Mouse (Mus musculus): Measurements from ENCODE around the gene 4932438H23Rik. TPM values are rescaled to one million over a fixed set of nuclear protein-coding genes. Genes with fewer than 3 reads are reported as not detected.
"Not testable (repeated sequence)": the region's sequence is repeated elsewhere in the genome, so short reads cannot be mapped to it uniquely, and the experiment has no call there.

Gene 4932438H23Rik
- polyA plus RNA-seq, 1 experiment from 2014 or later = 1.7 TPM

- no peaks in the 10 kb centered on the region for H3K36me3 ChIP-seq (ENCODE audit: control insufficient read depth, insufficient read depth, low read length)
- H3K4me2 ChIP-seq (ENCODE audit: low read length) = no peak overlapping the region
- no peaks in the 10 kb centered on the region for H3K27me3 ChIP-seq (ENCODE audit: control insufficient read depth, insufficient read depth, low read length)
- H3K9me3 ChIP-seq (ENCODE audit: control insufficient read depth, low read length) = no peaks in the 10 kb centered on the region
- ATAC-seq (ENCODE audit: low FRiP score, low TSS enrichment) (no peak), DNase-seq (no peak)
- no peak overlapping the region for H3K4me3 ChIP-seq (replicated peaks; ENCODE audit: low read depth, low read length)
- 99% methylated on average over 2 of the region's 2 CpGs for WGBS
- peaks cover 11% of the 10 kb centered on the region for H3K4me1 ChIP-seq (ENCODE audit: control insufficient read depth, insufficient read depth, low read length)
- no peak overlapping the region for H3K27ac ChIP-seq (replicated peaks; ENCODE audit: low read depth, low read length)
- no peak overlapping the region for H3K9ac ChIP-seq (replicated peaks; ENCODE audit: low read length)
Observed at GRCm38 (mm10) chr16:91096016-91096415, 1.1 kb upstream of the 4932438H23Rik start.

GRCm38 (mm10) chr16:91086642-91087306 is 8.1 kb downstream of the 4932438H23Rik start:
- peaks cover 6% of the 10 kb centered on the region; the same call in 1 of the 2 replicates for H3K27me3 ChIP-seq (ENCODE audit: control insufficient read depth, insufficient read depth, low read length)
- H3K4me2 ChIP-seq (ENCODE audit: low read length) = no peak overlapping the region
- DNase-seq (no peak), ATAC-seq (ENCODE audit: low FRiP score, low TSS enrichment) (no peak)
- H3K4me3 ChIP-seq (replicated peaks; ENCODE audit: low read depth, low read length) = no peak overlapping the region
- WGBS = 68% methylated on average over 4 of the region's 4 CpGs
- H3K9ac ChIP-seq (replicated peaks; ENCODE audit: low read length) = no peak overlapping the region
- no peaks in the 10 kb centered on the region for H3K9me3 ChIP-seq (ENCODE audit: control insufficient read depth, low read length)
- no peaks in the 10 kb centered on the region for H3K36me3 ChIP-seq (ENCODE audit: control insufficient read depth, insufficient read depth, low read length)
- no peak overlapping the region for H3K27ac ChIP-seq (replicated peaks; ENCODE audit: low read depth, low read length)
- 0 out of 2 replicates have a peak, but pooled peaks cover 3% of the 10 kb centered on the region for H3K4me1 ChIP-seq (ENCODE audit: control insufficient read depth, insufficient read depth, low read length)

DNA sequence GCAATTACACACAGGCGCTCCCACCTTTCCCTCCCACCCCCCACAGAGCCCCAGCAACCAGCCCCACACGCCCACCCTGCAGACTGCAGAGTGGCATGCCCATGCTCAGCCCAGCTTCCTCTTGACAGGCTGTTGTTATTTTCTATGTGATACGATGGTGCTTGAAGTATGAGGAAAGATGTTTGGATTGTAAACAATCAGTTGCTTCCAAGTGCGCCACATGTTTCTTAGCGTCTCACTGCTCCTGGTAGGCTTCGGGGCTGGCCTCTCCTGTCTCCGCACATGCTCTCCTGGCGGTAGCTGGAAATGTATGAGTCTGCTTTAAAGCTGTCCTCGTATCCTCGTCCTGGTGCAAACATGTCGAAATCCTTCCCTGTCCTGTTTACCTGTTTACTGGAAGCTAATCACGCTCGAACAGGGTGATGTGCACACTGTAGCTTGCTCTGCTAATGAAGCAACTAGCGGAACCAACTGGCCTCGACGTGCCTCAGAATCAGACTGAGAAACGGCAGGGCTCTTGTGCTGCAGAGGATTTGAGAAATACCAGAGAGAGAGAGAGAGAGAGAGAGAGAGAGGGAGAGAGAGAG is 9.6 kb downstream of the 4932438H23Rik start:
- no peak for DNase-seq
- no peak overlapping the region for H3K27ac ChIP-seq (replicated peaks; ENCODE audit: low read depth, low read length)
- no peak overlapping the region for H3K4me3 ChIP-seq (replicated peaks; ENCODE audit: low read depth, low read length)
- no peaks in the 10 kb centered on the region for H3K36me3 ChIP-seq (ENCODE audit: control insufficient read depth, insufficient read depth, low read length)
- ATAC-seq (ENCODE audit: low FRiP score, low TSS enrichment) = no peak
- H3K4me2 ChIP-seq (ENCODE audit: low read length) = no peak overlapping the region
- 64% methylated on average over 17 of the region's 17 CpGs for WGBS
- peaks cover 7% of the 10 kb centered on the region; the same call in 1 of the 2 replicates for H3K27me3 ChIP-seq (ENCODE audit: control insufficient read depth, insufficient read depth, low read length)
- 0 out of 2 replicates have a peak, but pooled peaks cover 3% of the 10 kb centered on the region for H3K4me1 ChIP-seq (ENCODE audit: control insufficient read depth, insufficient read depth, low read length)
- H3K9me3 ChIP-seq (ENCODE audit: control insufficient read depth, low read length) = no peaks in the 10 kb centered on the region
- H3K9ac ChIP-seq (replicated peaks; ENCODE audit: low read length) = no peak overlapping the region

GRCm38 (mm10) chr16:91084307-91085238 is 10.3 kb downstream of the 4932438H23Rik start:
- peak; percentile 62 for DNase-seq
- Histone ChIP-seq H3K4me1 (ENCODE audit: control insufficient read depth, insufficient read depth, low read length) (0 out of 2 replicates have a peak, but pooled peaks cover 3% of the 10 kb centered on the region), H3K9me3 (ENCODE audit: control insufficient read depth, low read length) (no peaks in the 10 kb centered on the region), H3K4me3 (replicated peaks; ENCODE audit: low read depth, low read length) (no peak overlapping the region), H3K9ac (replicated peaks; ENCODE audit: low read length) (no peak overlapping the region), H3K27me3 (ENCODE audit: control insufficient read depth, insufficient read depth, low read length) (peaks cover 7% of the 10 kb centered on the region; the same call in 1 of the 2 replicates), H3K36me3 (ENCODE audit: control insufficient read depth, insufficient read depth, low read length) (no peaks in the 10 kb centered on the region), H3K4me2 (ENCODE audit: low read length) (no peak overlapping the region), H3K27ac (replicated peaks; ENCODE audit: low read depth, low read length) (no peak overlapping the region)
- 85% methylated on average over 21 of the region's 21 CpGs for WGBS
- ATAC-seq (ENCODE audit: low FRiP score, low TSS enrichment) = no peak

DNA sequence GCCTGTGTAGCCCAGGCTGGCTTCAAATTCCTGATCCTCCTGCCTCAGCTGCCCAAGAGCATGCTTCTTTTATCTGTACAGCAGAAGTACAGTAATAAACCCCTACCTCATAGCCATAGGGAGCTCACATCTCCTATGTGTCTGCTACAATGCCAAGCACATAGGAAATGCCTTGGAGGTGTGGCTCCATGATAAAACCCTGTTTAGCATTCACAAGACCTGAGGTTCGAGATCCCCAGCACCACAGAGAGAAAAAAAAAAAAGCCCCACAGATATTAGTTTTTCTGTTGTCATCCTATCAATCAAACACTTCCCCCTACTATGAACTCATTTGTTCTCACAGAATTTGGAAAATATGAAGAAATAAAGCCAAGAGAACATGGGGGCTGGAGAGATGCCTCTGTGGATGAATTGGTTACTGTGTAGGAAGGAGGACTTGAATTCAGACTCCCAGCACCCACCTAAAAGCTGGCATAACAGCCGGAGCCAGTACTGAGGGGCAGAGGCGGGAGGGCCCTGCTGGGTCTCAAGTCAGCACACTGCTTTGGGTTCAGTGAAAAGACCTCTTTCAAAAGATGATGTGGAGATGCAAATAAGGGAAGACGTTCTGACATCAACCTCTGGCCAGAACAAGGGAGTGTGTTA is 11.8 kb downstream of the 4932438H23Rik start:
- ATAC-seq (ENCODE audit: low FRiP score, low TSS enrichment) (no peak), DNase-seq (no peak)
- no peaks in the 10 kb centered on the region for H3K36me3 ChIP-seq (ENCODE audit: control insufficient read depth, insufficient read depth, low read length)
- peaks cover 7% of the 10 kb centered on the region; the same call in 1 of the 2 replicates for H3K27me3 ChIP-seq (ENCODE audit: control insufficient read depth, insufficient read depth, low read length)
- H3K4me3 ChIP-seq (replicated peaks; ENCODE audit: low read depth, low read length) = no peak overlapping the region
- no peak overlapping the region for H3K4me2 ChIP-seq (ENCODE audit: low read length)
- WGBS = 56% methylated on average over 4 of the region's 4 CpGs
- no peak overlapping the region for H3K9ac ChIP-seq (replicated peaks; ENCODE audit: low read length)
- no peaks in the 10 kb centered on the region for H3K9me3 ChIP-seq (ENCODE audit: control insufficient read depth, low read length)
- 0 out of 2 replicates have a peak, but pooled peaks cover 3% of the 10 kb centered on the region for H3K4me1 ChIP-seq (ENCODE audit: control insufficient read depth, insufficient read depth, low read length)
- no peak overlapping the region for H3K27ac ChIP-seq (replicated peaks; ENCODE audit: low read depth, low read length)

DNA sequence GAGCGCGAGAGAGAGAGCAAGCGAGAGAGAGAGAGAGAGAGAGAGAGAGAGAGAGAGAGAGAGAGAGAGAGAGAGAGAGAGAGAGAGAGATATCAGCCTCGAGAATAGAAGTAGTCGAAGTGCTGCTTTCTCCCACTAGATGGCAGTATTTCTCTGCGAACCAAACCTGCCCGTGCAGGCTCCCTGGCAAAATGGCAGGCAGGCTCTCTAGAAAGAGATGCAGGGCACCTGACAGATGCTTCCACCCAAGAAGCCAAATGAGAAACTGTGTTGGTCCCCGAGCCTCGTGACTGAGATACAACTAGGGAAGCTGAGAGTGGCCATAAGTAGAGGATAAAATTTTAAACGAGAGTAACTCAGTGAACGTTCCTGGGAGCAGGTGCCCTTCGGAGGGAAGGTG is 13.4 kb downstream of the 4932438H23Rik start:
- WGBS = 22% methylated on average over 11 of the region's 12 CpGs
- Histone ChIP-seq H3K4me3 (replicated peaks; ENCODE audit: low read depth, low read length) (no peak overlapping the region), H3K9me3 (ENCODE audit: control insufficient read depth, low read length) (no peaks in the 10 kb centered on the region), H3K4me2 (ENCODE audit: low read length) (no peak overlapping the region), H3K4me1 (ENCODE audit: control insufficient read depth, insufficient read depth, low read length) (0 out of 2 replicates have a peak, but pooled peaks cover 3% of the 10 kb centered on the region), H3K27ac (replicated peaks; ENCODE audit: low read depth, low read length) (no peak overlapping the region), H3K27me3 (ENCODE audit: control insufficient read depth, insufficient read depth, low read length) (peaks cover 7% of the 10 kb centered on the region; the same call in 1 of the 2 replicates), H3K9ac (replicated peaks; ENCODE audit: low read length) (no peak overlapping the region), H3K36me3 (ENCODE audit: control insufficient read depth, insufficient read depth, low read length) (no peaks in the 10 kb centered on the region)
- DNase-seq (peak; percentile 93), ATAC-seq (ENCODE audit: low FRiP score, low TSS enrichment) (no peak)

DNA sequence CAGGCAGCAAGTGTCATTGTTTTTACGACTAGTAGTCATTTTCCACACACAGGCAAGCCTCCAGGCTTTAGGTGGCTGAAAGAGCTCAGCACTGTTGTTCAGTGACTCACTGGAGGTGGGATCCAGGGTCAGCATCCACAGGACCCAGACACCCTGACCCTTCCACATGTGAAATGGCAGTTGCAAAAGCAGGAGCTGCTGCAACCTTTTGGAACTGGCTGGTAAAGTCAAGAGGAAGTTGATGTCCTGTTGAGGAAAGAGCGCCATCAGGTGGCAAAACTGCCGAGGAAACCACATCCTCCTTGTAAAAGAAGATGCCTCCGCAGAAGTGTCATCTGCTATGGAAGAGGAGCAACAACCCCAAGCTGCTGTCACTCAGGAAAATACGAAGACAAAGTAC is 18.7 kb downstream of the 4932438H23Rik start:
- WGBS = 79% methylated on average over 5 of the region's 5 CpGs
- Histone ChIP-seq H3K27ac (replicated peaks; ENCODE audit: low read depth, low read length) (no peak overlapping the region), H3K36me3 (ENCODE audit: control insufficient read depth, insufficient read depth, low read length) (no peaks in the 10 kb centered on the region), H3K4me1 (ENCODE audit: control insufficient read depth, insufficient read depth, low read length) (no peaks in the 10 kb centered on the region), H3K9ac (replicated peaks; ENCODE audit: low read length) (no peak overlapping the region), H3K4me2 (ENCODE audit: low read length) (no peak overlapping the region), H3K27me3 (ENCODE audit: control insufficient read depth, insufficient read depth, low read length) (no peaks in the 10 kb centered on the region), H3K4me3 (replicated peaks; ENCODE audit: low read depth, low read length) (no peak overlapping the region), H3K9me3 (ENCODE audit: control insufficient read depth, low read length) (no peaks in the 10 kb centered on the region)
- DNase-seq (no peak), ATAC-seq (ENCODE audit: low FRiP score, low TSS enrichment) (no peak)

DNA sequence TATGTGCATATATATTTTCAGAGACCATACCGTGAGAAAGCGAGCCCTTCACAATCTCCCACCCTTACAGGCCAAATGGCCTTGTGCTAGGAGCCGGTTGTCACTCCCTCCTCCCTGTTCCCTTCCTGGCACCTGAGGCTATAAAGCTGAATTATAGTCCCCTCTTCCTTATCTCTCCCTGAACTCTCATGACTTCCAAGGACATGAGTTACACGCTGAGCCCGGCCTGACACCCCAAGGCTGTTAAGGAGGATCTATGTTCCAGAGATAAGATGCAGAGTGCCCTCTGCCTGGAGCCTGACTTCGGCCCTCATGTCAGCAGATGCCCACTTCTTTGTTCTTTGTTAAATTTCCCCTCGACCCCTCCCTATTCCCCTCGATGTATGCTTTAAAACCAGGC is 19.5 kb downstream of the 4932438H23Rik start:
- H3K27ac ChIP-seq (replicated peaks; ENCODE audit: low read depth, low read length); H3K4me2 ChIP-seq (ENCODE audit: low read length); DNase-seq; ATAC-seq (ENCODE audit: low FRiP score, low TSS enrichment); H3K27me3 ChIP-seq (ENCODE audit: control insufficient read depth, insufficient read depth, low read length); H3K9ac ChIP-seq (replicated peaks; ENCODE audit: low read length); H3K36me3 ChIP-seq (ENCODE audit: control insufficient read depth, insufficient read depth, low read length); H3K4me1 ChIP-seq (ENCODE audit: control insufficient read depth, insufficient read depth, low read length); H3K4me3 ChIP-seq (replicated peaks; ENCODE audit: low read depth, low read length); H3K9me3 ChIP-seq (ENCODE audit: control insufficient read depth, low read length): not testable (repeated sequence)
- 86% methylated on average over 8 of the region's 8 CpGs for WGBS

All from midbrain, embryonic 14.5 days (tissue).